Mouse (Mus musculus) small intestine, adult 2 months (tissue): ENCODE measurements around the gene Sec16b.

Source experiments
- CTCF ChIP-seq: fragments of 200-500 bp; IDR thresholded peaks from 2 replicates; pipeline ENCODE4 v1.5.1; 2012; ENCODE audit warnings: low read depth, mild to moderate bottlenecking, control low read depth, inconsistent platforms, low read length, moderate library complexity, mixed read lengths; ENCODE audit not compliant: insufficient replicate concordance, insufficient read length; ENCODE audit errors: extremely low read depth
- POLR2A ChIP-seq: fragments of 200-500 bp; IDR thresholded peaks from 2 replicates; pipeline ENCODE4 v1.6.1; 2012; ENCODE audit warnings: low read depth, mild to moderate bottlenecking, control low read depth, inconsistent platforms, low read length, moderate library complexity

DNA sequence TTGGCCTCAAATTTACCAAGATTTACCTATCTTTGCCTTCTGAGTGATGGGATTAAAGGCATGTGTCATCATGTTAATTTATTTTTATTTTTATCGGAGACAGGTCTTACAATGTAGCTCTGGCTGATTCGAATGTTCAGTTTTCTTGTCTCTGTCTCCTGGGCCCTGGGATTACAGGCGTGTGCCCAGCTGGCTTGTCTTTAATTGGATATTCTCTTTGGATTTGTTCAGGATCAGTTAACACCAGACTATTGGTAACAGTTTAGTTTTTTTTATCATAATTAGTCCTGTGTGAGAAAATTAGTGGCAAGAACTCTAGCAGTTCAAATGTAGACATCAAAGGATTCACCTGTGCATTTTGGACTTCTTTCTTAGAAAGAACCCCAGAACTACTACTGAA lies 48.7 kb upstream of the Sec16b start:
- TF ChIP-seq CTCF (no peak), POLR2A (no peak)
